Mouse (Mus musculus): ENCODE results near the gene Myf6.

- TF ChIP-seq CTCF (IDR thresholded peaks at IDR 0.05; ENCODE audit: low read depth): no peak
- no peak for TF ChIP-seq EP300 (IDR thresholded peaks at IDR 0.05; ENCODE audit: low read depth)
These were observed 5.8 kb downstream of the Myf6 start for GRCm38 (mm10) chr10:107488654-107489315.

All from heart, postnatal 0 days (tissue).